Mouse (Mus musculus) heart, adult 8-10 months (tissue): ENCODE measurements around the gene Nccrp1. TPM values are rescaled to one million over a fixed set of nuclear protein-coding genes. Genes with fewer than 3 reads are reported as not detected.

Source experiments
- DNase-seq: peaks from one replicate; pipeline ENCODE4 v3.0.0; 2022; ENCODE audit warnings: low spot score
- total RNA-seq, 4 experiments: library from RNA; stranded (reverse); gene quantifications; 2 replicates each; pipeline ENCODE4 v1.2.4; 2022

Nccrp1 gene
- total RNA-seq = not detected

DNA sequence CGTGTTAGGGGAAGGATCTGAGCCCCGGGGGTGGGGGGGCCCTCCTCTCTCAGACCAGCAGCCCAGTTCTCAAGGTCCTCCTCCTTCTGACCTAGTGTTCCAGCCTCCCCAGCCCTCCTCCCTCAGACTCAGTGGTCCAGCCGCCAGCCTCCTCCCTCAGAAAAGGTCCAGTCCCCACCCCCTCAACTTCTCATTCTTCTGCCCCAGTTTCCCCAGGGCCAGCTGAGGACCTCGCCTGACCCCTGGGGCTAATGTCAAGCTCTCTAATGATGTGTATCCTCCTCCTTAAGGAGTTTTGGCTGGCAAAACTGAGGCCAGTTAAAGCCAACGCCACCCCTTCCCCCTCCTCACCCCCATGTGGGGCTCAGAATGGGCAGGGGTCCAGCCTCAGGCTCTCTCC lies at the start of gene Nccrp1:
Gene Nccrp1 (minus strand): TSS at position 101 of the 400 bp plus-strand sequence.
- no peak for DNase-seq

DNA sequence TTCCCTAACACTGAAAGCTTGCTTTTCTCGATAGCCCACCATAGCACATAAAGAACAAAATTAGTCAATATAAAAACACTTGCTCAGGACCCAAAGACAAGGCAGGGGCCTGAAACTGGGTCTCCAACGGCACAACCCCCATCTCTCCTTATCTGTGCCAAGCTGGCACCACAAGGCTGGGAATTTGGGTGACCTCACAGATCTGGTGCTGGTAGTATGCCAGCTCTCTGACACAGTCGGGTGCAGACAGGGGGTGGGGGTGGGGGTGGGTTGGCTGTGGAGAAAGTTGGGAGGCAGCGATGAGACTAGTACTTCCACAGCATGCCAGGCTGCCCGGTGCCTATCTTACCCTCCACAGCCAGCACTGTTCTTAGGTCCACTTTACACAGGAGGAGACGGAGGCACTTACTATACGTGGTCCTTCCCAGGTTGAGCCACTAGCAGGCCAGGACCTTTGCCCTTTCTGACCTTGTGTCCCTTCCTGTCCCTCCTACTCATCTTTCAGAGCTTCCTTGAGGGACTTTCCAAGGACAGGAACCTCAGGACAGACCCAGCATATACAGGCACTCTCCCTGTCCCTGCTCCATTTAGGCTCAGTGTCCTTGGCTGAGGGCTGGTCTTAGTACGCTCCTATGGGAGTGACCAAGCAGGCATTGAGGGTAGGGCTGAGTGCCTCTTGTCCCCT lies 48.8 kb upstream of the Nccrp1 start:
- no peak for DNase-seq

DNA sequence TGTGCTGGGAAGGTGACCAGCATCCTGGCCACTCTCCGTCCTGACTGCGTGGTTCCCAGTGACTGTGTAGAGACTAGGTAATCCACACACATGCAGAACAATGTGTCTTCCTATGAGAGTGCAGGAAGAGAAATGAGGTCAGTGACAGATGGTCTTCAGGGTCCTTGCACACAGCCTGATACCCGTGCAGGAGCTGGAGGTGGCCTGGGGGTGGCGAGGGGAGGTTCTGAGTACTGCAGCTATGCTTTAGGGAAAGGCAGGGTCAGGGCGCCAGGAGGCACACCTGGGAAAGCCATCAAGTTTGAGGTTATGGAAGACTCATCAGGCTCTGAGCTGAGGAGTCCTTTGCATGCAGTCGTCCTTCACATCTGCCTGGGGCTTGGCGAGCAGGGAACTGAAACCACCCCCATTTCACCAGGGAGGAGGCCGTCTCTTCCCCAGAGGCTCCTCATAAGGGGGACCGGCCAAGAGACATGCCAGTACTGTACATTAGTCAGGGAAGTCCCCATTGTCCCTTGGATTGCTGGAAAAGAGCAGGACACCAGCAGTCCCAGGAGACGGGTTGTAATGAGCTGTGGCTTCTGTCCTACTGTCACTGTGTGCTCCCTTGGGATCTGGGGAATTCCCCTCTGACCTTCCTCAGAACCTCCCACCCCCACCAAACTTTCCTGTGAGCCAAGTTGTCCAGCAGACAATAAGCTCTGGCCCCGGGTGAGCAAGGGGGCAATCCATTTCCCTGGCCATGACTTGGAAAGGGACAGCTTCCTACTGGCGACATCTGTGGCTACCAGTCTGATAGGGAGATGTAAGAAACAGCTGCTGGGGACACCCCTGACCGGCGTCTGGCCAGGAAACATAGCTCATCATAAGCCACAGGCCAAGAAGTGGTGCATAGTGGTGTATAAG lies 46.4 kb upstream of the Nccrp1 start:
- DNase-seq = peak; percentile 83

DNA sequence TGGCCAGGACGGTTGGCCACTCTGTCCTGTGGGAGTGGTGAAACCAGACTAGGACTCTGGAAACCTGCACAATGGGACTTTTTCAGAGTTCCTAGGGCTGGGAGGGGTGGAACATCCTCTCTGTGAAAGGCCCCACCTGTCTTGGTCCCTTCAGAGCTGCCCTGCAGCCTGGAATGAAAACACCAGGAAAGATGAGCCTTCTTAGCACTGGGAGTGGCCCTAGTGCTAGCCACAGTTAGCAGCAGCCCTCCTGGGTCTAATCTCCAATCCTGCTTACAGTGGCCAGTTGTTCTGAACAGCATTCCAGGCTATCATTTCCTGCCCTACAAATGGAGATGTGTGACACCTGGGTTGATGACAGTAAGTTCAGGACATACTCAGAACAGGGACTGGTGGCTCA lies 44.8 kb upstream of the Nccrp1 start:
- no peak for DNase-seq

DNA sequence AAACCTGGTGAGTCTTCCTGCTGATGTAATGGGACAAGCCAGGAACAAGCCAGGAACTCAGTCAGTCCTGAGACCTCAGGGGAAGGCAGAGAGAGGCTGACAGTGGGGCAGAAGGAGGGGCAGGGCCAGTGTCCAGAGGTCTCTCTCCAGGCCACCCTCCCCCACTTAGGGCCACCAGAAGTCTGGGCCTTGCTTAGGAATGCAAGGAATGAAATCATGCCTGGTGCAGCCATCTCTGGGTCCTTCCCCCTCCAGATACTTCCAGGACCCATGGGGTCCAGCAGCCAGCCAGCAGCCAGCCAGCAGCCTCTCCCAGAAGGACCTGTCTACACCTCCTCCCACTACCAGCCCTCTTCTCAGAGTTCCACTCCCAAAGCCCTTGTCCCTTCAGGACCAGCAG lies 40.6 kb upstream of the Nccrp1 start:
- no peak for DNase-seq

DNA sequence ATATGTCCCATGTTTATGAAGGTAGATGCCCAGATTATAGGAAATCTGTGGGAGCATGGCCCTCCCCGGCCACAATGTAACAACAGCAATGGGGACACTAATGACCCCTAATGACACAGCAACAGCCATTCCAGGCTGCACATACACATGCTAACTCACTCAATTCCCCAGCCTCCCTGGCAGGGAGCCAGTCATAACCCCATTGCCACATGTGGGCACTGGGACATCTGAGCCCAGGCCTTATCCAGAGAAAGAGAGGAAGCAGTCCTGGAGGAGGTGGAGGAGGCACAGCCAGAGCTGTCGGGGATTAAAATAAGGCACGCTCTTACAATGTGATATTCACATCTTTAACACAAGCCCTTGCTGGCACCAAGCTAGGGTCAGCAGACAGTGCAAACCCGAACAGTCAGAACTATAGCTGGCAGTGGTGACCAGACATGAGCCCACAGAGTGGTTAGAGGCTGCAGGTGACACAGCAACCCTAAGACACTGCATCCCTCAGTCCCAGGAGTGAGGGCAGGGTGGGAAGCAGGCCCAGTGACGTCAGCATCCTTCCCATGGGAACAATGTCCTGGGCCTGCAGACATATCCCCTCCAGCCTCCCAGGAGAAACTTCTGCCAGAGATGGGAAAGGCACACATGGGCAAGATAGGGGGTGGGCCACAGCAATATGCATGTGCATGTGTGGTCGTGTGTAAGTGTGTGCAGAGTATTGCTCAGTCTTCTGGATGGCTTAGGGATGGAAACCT lies 39.8 kb upstream of the Nccrp1 start:
- DNase-seq = no peak

DNA sequence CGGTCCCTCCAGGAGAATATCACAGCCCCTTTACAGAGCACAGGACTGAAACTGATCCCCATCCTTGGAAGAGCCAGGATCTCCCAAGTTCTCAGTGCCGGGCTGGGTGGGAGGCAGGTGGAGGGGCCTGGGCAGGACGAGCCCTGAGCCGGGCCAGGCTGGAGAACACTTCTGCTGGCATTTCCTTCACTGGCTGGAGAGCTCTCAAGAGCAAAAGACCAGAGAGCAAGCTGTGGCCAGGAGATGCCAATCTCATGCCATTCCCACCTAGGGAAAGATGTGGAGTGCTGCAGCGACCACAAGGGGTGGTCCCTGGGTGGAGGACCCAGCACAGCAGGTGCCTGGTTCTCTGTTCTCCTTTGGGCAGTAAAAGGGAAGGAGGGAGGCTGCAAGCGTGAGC lies 37.9 kb upstream of the Nccrp1 start:
- DNase-seq = no peak

DNA sequence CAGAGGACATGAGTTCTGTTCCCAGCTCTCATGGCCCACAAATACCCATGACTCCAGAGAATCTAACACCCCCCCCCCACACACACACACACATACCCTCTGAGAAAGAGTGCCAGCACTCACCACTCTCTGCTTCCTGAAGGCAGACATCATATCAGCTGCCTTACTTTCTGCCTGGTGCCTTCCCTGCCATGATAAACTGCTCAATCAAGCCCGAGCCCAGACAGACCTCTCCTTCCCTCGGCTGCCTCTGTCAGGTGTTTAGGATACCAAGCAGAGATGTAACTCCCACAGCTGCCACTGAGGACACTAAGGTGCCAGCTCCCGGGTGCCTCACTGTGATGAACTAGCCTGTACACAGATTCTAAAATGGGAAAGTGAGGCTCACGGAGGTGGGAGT lies 37.4 kb upstream of the Nccrp1 start:
- no peak for DNase-seq

DNA sequence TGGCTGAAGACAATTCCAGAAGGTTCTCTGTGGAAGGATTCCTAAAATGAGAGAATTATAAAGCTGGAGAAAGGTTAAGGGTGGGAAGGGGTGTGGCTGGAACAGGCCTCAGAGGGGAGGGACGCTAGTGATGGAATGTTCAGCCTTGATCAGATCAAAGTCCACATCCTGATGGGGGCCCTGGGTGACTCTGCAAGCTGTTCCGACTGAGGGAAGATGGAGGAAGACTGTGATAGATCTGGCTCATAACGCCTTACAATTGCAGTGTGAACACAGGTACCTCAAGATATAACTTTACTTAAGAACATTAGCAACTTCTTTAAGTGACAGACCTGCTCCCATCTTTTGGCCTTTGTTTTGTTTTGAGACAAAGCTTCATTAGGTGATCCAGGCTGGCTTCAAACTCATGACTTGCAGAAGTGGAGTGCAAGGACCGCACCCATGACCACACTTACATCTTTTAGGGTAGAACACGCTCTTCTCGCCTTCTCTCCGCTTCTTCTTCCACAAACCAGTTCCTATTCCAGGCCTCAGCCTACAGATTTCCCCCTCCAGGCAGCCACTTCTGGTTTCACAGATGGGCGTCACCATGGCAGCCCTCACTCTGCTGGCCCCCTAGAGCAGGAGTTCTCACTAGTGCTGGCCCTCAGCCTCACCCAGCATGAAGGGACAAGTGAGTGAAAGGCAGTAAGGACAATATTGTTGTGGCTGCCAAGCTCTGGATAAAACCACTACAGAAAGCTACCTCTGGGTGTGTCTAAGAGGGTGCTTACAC lies 36.7 kb upstream of the Nccrp1 start:
- no peak for DNase-seq

DNA sequence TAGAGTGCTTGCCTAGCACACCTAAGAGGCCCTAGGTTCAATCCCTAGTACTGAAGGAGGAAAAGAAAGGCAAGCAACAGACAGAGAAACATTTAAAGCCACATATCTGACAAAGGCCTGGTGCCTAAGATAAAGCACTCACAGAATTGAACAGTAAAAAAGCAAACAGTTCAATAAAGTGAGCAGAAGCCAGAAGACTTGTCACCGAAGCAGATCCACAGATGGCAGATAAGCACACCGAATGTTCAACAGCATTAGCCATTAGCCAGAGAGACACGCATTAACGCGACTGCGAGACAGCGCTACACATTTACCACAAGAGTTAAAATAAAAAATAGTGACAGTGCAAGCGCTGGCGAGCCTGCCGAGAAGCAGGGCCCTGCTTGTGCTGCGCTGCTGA lies 35.8 kb upstream of the Nccrp1 start:
- no peak for DNase-seq

DNA sequence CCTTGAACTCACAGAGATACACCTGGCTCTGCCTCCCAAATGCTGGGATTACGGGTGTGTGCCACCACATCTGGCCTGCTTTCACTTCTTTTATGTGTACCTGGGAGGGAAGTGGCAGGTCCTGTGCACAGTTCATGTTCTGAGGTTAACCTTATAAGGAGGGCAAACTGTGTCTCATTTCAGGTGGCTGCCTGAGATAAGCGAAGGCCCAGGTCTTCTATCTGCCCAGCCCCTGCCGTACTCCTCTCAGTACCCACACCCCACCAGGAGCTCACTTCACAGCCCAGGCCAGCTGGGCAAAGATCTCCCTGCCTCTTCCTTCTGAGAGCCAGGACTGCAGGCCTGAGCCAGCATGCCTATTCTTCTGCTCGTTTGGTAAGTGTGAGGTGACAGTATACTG lies 34.7 kb upstream of the Nccrp1 start:
- no peak for DNase-seq

DNA sequence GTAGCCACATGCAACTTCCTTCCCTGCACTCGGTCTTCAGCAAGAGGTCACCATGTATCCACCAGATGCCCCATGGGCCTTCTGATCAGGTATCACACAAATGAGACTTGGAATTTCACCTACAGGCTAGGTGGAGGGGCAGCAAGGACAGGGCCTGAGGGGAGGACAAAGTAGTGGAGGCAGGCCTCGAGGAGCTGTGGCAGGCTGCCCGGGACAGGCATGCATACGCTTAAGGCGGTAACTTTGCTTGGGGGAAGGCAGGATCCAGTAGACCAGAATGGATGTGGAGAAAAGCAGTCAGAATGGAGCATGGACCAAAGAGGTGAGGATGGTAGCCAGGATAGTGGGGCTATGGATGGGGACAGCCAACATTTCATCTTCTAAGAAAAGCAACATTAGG lies 32.8 kb upstream of the Nccrp1 start:
- DNase-seq = no peak

DNA sequence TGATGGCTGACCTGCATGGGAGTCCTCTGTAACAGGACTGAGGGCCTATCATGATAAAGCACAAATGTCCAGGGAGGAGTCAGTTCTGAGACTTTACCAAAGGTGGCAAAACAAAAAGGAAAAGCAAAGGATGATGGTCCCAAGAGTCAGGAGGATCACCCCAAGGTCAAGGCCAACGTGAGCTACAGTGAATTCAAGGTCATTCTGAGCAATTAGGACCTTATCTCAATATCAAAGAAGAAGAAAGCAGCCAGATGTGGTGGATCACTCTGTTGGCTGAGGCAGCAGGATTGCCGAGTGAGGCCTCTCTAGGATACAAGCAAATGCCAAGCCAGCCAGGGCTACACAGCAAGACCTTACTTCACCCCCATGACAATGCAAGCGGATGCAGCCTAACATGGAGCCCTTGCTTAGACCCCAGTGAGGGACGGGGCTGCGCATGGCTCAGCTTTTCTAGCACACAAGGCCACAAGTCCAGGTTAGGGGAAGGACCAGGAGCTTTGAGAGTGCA lies 31.5 kb upstream of the Nccrp1 start:
- no peak for DNase-seq

DNA sequence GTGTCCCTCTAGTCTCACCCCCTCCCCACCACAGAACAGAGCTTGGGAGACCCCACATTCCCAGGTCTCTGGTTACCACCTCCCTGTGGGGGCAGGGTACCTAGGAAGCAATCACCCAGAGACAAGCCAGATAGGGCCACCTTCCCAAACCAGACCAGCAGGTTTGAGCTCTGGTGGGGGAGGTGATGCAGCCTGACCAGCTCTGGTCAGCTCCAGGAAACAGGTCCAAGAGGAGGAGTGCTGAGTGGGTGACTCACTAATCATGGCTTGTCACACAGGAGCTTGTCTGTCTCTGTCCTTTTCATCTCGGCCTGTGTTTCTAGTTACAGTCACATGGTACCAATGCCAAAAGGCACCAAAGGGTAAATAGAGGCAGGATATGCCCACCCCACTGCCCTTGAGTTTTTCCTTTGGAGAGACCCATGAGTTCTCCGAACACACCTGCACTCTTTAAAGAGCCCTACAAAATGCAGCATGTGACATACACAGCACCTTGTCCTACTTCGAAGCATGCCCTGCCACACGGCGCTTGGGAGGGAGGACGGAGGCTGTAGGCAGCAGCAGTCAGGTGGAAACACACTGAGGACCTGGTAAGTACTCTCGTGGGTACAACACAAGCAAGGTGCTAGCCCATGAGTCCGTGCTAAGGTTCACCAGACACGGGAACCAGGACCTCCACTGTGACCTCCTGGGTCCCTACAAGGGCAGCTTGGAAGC lies 30.9 kb upstream of the Nccrp1 start:
- DNase-seq = no peak

DNA sequence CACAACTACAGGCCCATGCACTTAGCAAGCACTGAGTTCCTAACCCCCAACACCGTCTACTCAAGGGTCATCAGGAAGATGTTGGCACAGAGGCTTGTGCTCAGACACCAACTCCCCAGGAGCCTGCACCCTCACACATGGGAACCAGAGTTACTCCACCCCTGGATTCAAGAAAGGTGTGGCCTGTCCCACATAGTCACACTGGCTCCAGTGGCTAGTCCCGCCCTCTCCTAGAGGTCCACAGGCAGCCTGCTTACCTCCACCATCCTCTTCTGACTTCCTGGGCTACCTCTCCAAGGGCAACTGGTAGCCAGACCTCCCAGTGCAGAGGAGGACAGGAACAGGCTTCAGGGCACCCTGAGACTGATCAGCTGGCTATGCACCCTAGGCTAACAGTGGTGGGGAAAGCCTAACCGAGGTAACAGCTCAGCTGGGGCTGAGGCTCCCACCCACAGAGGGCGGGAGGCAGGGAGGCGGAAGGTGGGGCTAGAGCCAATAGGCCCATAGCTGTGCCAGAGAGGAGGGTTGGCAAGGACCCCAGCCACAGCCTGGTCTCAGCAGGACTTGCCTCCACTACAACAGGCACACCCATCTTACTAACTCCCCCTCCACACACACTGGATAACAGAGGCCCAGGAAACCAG lies 29.3 kb upstream of the Nccrp1 start:
- DNase-seq = no peak

DNA sequence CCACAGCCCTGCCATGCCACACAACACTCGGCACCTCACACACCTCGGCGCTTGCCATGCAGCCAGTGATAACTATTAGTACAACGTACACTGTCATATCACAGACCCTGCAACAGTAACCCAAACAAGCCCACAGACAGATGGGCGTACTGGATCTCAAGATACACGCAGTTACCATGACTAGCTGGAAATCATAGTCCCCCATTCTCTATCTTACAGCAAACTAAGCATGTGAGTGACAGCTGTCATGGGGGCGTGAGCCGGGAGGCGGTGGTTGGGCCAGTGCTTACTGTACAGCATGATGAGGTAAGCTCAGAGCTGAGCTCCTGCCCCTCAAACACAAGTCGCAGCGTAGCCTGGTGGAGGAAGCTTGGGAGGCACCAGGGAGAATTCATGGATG lies 28.5 kb upstream of the Nccrp1 start:
- DNase-seq = no peak

DNA sequence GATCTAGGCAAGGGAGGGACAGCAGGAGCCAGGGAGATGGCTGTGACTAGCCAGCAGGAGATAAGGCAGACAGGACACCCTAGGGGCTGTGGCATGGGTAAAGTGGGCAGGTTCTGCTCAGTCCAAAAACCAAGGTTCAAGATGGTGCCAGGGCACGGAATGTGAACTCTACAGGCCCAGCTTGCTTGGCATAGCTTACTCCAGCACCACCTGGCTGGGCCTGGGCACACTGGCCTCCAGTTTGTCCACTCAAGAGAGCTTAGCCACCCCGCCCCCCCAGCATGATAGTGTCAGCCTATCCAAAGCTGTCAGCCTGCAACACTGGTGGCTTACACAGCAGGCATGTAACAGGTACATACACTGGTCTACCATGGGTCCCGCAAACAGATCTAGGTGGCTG lies 26.2 kb upstream of the Nccrp1 start:
- no peak for DNase-seq

DNA sequence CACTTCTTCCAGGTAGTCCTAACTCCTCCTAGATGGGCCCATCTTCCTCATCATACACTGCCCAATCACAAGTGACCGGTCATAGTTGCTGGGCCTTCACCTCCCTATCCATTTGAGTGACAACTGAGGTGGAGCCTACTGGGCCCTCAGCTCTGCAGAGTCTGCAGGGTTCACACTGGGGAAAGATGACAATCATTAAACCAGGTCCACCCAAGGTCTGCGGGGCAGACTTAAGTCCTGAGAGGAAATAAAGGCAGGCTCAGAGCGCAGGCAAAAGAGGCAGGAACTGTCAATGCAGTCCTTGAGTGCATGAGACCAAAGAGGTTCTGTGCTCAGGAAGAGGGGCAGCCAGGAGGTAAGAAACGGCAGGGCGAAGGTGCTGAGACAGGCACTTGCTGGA lies 25.6 kb upstream of the Nccrp1 start:
- no peak for DNase-seq

DNA sequence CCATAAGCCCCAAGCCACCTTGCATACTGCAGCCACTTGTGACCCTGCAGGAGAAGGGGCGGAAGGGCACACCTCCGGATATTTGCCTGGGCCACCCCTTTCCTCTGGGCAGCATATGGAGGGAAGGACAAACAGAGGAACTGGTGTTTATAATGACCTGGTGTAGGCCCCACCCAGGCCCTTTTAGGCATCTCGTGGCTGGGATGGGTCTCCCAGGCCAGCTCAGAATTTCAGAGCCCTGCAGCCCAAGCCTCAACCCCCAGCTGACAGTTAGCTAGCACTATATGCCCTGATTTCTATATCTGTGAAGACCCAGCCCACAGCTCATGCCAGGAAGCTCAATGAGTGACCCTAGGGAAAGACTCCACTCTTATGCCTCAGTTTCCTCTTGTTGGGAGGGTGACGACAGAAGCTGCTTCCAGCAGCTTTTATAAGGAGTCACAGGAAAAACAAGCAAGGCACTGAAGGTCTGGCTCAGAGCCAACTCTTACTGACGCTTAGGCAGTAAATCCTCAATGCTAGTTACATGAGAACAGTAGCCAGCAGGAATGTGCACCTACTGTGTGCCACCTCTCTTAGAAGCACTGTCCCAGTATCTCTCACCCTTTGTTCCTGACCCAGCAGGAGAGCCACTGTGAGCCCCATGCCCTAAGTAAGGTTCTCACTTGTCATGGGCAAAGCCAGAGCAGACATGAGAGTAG lies 24.1 kb upstream of the Nccrp1 start:
- DNase-seq = no peak
